Mouse (Mus musculus): ENCODE results near the gene Smarca2.
"Not testable (repeated sequence)": the region's sequence is repeated elsewhere in the genome, so short reads cannot be mapped to it uniquely, and the experiment has no call there.

Smarca2 gene

DNA sequence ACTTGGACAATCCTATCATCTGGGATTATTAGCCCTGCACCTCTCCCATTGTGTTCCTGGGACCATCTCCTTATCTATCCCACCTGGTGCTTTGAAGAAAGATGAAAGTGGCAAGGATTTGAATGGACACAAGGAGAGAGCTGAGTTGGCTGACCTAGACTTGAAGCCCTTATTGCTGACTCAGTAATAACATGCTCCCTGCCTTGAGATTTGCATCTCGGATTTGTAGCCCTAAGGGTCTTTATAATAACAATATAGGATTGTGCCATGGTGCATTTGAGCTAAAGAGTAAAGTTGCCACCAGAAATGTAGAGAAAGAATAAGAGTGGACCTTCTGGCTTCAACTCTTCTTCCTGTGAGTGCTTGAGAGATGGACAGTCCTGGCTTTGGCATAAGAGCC is 11.4 kb downstream of the Smarca2 start:
- no peak for DNase-seq (ENCODE audit: extremely low spot score, low spot score)

DNA sequence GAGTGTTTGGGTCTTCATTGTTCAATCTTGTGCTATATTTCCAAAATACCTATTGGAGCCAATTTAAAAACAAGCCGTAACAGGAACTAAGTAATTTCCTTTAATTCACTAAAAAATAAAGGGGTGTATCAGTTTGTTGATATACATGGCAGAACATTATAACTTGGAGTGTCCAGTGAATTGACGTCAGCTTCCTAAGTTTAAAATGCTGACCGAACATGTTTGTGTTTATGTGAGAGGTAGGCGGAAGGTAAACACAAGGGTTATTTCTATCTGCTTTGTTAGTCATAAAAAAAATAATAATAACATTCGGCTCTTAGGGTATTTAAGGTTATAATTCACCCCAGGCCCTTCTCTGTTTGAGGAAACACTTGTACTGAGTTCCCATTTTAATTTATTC is 12.4 kb downstream of the Smarca2 start:
- DNase-seq (ENCODE audit: extremely low spot score, low spot score) = no peak

DNA sequence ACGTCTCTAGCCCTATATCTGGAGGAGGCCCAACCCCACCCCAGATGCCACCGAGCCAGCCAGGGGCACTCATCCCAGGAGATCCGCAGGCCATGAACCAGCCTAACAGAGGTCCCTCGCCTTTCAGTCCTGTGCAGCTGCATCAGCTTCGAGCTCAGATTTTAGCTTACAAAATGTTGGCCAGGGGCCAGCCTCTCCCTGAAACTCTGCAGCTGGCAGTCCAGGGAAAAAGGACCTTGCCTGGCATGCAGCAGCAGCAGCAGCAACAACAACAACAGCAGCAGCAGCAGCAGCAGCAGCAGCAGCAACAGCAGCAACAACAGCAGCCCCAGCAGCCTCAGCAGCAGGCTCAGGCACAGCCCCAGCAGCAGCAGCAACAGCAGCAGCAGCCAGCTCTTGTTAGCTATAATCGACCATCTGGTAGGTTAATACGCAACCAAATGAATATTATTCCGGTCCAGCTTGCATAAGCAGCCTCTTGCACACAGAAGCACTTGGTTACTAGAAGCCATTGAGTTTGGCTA is 25.9 kb downstream of the Smarca2 start:
- no peak for DNase-seq (ENCODE audit: extremely low spot score, low spot score)

DNA sequence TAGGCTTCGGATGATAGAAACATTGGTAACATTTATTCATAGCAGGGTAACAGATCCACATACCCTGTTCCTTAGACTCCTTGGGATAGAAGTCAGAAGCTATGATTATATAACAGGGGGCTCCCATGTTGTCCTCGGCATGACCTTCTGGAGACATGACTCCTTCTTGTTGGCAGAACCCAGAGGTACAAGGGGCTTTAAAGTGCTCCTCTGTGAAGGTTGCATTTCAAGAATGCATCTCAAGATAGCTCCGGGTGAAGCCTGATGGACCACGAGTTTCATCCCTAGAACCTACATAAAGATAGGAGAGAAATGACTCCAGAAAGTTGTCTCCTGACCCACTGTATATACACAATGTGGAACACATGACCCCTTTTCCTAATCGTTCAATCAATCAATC is 27.4 kb downstream of the Smarca2 start:
- no peak for DNase-seq (ENCODE audit: extremely low spot score, low spot score)

DNA sequence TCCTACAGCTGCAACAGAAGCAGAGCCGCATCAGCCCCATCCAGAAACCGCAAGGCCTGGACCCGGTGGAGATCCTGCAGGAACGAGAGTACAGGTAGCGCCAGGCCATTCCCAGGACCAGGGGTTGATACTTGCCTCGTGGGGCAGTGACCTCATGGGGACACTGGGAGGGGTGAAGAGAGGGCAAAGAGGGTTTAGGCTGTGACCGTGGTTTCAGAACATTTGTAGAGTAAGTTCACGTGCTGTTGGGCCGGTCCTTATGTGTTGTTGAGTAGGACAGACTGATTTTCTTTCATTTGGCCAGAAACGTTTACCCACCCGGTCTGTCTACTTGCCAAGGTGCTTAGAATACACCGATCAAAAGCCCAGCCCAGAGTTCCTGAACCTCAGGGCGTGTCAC is 35.7 kb downstream of the Smarca2 start:
- DNase-seq (ENCODE audit: extremely low spot score, low spot score) = no peak

DNA sequence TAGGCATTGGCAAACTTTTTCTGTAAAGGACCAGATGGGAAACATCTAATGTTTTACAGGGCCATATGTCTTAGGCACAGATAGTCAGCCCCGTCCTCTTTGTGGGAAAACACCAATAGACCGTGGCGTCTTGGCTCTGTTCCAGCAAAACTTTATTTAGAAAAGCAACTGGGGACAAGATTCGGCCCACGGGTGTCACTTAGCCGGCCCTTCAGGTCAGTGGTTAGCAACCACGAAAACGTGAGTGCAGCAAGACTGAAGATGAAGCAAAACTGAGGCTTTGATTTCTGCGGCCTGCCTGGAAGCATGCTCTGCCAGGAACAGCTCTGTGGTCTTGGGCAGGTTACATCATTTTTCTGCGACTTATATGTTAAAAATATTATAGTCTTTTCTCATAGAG is 36.4 kb downstream of the Smarca2 start:
- DNase-seq (ENCODE audit: extremely low spot score, low spot score) = no peak

DNA sequence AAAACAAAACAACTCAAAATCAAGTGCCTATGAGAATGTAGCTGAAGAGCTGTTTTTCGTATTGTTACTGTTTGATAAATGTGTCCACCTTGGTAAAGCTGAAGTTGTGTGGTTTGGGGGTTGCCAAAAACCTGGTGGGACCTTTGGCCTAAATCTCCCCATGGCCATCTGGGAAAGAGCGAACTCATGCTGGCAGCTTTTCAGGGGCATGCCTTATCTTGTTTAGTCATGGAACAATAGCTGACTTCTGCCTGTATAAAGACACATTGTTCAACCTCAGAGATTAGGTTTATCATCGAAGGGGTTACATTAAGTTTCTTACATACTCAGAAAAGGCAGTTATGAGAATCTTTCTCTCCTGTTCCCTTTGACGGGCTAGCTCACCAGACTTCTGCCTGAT is 38.2 kb downstream of the Smarca2 start:
- DNase-seq (ENCODE audit: extremely low spot score, low spot score) = no peak

DNA sequence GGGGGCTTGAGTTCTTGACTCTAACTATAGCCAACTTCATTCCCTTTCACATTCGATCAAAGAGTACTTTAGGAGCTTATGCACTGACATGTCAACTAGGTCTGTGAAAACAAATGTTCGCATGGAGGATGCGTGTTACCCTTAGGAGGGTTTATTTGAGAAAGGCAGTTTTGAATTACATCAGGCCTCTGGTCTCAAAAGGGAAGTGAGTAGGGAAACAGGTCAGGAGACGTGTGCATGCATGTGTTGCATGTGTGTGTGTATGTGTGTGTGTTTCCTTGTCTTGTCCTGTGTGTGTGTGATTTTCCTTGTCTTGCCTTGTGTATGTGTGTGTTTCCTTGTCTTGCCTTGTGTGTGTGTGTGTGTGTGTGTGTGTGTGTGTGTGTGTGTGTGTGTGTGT is 39.1 kb downstream of the Smarca2 start:
- DNase-seq (ENCODE audit: extremely low spot score, low spot score) = no peak

DNA sequence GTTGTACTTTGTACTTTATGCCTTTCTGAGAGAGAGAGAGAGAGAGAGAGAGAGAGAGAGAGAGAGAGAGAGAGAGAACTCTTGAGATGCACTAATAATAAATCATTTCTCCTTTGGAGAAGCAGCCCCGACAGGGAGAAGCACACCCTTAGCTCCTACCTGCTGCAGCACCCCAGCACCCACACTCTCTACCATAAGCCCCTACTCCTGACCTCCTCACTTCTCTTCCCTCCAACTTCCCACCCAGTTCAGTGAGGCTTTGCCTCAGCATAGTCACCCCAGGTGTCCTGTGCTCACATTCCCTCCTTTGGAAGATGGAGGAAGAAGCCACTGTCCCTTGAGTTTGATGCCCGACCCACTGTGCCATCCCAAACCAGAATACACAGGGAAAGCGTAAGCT is 40.2 kb downstream of the Smarca2 start:
- DNase-seq (ENCODE audit: extremely low spot score, low spot score) = no peak

DNA sequence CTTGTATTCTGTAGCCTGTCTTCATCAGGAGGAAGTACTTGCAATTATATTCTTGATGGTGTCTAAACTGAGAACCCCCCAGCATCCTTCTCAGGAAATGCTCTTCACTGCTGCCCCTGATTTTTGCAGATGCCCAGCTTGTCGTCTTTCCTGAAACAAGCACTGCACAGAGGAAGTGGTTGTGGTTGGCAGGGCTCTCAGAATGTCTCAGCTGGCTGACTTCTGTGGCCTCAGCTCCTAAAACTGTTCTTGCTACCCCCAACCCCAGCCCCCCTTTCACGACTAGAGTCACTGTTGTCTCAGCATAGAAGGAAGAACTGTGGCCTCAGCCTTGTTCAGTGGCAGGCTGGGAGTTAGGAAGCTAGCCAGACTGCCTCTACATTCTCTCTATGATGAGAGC is 41.3 kb downstream of the Smarca2 start:
- DNase-seq (ENCODE audit: extremely low spot score, low spot score) = no peak

DNA sequence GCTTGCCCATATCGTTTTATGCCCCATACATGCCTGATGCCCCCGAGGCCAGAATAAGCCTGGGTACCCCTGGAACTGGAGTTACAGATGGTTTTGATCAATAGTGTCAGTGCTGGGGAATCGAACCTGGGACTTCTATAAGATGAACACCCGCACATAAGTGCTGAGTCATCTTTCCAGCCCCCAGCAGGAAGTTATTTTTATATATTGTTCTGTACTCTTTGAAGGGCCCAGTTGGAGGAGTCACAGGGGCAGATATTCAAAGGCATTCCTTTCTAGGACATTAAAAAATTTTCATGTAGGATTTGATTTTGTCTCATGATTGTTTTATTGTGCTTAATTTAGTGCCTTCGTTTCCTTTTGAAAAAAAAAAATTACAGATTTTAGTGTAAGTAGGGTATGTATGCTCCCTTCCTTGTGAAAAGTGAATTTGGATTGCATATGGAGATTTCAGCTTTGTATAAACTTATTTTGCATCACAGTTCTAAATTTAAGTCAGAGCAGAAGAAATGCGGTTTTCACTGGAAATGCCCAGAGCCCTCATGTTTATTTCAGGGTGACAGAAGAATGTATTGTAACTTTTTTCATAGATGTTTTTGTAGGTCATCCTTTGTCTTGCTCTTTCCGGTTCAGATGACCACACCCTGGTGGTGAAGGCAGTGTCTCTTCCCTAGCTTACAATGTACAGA is 45.9 kb downstream of the Smarca2 start:
- DNase-seq (ENCODE audit: extremely low spot score, low spot score) = no peak

DNA sequence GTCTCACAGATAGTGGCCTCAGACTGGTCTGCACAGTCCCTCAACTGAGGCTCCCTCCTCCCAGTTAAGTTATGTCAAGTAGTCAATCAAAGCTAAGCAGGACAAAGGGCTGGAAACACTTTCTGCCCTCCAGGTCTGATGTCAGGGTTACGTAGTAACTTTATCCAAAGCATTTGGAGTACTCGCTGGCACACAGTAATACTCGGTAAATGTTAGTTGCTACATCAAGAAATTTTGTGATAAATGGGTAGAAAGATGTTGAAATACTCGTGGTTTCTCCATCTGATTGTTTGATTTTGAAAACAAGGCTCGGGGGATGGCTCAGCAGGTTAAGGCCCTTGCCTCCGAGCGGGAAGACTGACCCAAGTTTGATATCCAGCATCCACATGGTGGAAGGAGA is 53.5 kb downstream of the Smarca2 start:
- no peak for DNase-seq (ENCODE audit: extremely low spot score, low spot score)

DNA sequence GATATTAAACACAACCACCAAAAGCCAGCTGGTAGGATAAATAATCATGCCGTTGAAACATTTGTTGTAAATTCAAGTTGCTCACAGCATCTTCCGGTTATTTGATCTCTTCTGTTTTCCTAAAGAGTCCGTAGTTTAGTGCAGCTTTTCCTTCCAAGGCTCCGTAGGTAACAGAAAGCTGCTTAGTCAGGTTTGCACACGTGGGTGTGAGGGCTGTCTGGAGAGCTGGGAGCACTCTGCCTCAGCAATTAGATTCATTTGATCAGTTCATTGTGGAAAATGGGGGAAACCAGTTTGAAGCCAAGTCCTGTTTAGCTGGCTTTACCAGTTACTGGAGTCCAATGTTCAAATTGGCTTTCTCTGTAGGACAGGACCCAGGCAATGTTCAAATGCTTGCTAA is 55.1 kb downstream of the Smarca2 start:
- DNase-seq (ENCODE audit: extremely low spot score, low spot score) = no peak

DNA sequence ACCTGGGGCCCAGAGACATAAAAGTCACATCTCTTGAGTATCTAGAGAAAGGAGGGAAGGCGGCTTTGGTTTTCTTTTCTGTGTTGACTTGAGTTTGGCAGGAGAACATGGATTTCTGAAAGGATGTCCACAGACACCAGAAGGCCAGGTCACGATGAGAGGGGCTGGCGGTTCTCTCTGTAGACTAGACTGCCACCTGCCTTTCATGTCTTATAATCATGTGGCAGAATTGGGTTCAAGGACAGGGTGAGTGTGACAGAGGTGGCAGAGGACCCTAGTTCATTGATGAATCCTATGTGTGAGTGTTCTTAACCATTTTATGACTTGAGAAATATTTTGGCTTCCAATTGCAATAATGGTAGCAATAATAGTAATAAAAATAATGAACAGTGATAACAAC is 56.3 kb downstream of the Smarca2 start:
- no peak for DNase-seq (ENCODE audit: extremely low spot score, low spot score)

DNA sequence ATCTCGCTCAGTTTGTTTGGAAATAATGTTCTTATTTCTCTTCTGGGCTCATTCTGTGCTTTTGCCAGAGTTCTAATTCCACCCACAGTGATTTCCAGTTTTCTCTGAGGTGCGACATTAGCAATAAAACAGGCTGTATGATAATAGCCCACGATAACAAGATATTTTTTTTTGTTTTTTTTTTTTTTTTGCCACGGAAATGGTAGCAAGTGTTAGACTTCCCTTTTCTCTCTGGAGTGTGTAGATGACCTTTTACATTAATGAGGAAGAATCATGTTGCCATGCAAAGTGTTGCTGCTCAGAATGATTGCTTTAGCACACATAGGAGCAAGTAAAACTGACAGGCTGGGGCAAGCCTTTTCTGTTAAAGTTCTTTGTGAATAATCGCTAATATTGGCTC is 61.5 kb downstream of the Smarca2 start:
- no peak for DNase-seq (ENCODE audit: extremely low spot score, low spot score)

DNA sequence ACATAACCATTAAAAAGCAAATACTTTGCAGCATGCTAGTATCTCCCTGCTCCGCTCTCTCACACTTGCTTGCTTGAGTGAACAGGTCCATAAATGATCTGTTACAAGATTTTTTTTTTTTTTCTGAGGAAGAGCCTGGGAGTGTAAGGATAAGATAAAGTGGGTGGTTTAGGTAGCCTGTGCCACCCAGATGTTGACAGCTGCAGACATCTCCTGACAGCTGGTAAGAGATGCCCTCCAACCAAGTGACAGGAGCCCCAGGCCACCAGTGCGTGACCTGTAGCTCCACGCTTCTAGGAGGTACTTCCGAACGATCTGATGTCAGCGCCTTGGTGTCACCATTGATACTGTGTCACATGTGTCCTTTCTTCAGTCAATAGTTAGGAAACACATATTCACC is 65.2 kb downstream of the Smarca2 start:
- DNase-seq (ENCODE audit: extremely low spot score, low spot score) = no peak

DNA sequence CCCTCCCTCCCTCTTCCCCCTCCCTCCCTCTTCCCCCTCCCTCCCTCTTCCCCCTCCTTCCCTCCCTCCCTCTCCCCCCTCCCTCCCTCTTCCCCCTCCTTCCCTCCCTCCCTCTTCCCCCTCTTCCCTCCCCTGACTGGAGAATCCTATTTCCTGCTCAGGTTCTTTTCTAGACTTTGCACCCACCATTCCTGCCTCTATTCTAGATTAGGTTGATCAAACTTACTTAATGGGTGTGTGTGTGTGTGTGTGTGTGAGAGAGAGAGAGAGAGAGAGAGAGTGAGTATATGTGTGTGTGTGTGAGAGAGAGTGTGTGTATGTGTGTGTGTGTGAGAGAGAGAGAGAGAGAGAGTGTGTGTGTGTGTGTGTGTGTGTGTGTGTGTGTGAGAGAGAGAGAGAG is 66.6 kb downstream of the Smarca2 start:
- DNase-seq (ENCODE audit: extremely low spot score, low spot score) = not testable (repeated sequence)

DNA sequence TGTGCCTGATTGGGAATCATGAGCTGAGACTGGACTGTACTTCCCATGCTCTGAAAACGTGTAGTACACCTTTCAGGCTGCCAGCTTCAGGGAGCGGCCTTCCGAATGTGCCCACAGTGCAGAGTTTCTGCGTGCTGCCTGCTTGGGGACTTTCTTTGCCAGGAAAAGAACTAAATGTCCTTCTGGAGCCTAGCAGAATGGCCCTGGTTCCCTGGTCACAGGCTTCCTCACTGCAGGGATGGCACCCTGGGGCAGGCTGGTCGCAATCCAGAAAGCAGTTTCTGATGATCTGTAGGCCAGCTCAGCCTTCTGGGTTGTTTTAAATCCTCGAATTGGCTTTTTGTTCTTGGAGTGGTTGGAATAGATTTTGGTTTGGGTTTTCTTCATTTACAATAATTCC is 71.1 kb downstream of the Smarca2 start:
- DNase-seq (ENCODE audit: extremely low spot score, low spot score) = no peak

DNA sequence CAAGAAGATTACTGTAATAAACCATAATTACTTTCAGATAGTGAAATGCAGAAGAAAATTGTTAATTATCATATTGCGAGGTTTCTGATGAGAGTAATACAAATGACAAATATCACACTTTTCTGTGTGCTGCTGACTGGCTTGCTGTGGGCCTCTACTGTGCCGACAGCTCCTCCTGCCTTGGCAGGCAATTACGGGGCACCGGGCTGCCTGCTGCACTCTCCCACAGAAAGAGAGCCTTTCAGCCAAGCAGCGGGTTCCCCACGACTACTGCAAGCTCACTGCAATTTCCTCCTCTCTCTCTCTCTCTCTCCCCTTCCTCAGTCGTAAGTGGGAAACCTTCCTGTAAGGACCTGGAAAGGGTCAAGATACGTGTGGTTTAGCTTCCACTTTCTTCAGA is 73.7 kb downstream of the Smarca2 start:
- no peak for DNase-seq (ENCODE audit: extremely low spot score, low spot score)

DNA sequence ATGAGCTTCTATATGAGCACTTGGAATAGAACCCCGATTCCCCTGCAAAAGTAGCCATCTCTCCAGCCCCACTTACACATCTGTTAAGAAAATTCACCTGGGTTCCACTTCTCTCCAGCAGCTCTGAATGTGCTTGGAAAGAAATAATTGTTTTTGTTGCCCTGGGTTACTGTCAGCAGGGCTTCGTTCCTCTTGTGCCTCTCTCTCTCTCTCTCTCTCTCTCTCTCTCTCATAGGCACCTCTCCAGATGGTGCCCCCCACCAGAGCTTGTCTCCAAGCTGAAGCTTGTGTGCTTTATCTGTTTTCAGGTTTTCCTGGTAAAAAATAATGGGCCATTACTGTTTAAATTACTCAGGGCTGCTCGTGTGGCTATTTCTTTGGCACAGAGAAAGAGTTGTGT is 74.8 kb downstream of the Smarca2 start:
- no peak for DNase-seq (ENCODE audit: extremely low spot score, low spot score)

DNA sequence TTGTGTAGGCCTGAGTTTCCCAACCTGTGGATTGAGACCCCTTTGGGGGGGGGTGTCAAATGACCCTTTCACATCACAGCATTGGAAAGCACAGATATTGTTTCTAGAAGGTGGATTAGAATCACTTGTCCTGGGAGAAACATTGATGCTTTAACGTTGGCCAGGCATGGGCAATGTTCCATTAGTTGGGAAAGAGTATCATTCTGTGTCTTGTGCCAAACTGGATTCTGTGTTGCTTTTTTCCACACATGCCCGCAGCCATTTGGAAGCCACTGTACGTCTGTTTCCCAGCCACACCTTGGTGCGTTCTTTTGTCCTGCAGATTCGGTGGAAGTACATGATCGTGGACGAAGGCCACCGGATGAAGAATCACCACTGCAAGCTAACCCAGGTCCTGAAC is 76.7 kb downstream of the Smarca2 start:
- DNase-seq (ENCODE audit: extremely low spot score, low spot score) = no peak

DNA sequence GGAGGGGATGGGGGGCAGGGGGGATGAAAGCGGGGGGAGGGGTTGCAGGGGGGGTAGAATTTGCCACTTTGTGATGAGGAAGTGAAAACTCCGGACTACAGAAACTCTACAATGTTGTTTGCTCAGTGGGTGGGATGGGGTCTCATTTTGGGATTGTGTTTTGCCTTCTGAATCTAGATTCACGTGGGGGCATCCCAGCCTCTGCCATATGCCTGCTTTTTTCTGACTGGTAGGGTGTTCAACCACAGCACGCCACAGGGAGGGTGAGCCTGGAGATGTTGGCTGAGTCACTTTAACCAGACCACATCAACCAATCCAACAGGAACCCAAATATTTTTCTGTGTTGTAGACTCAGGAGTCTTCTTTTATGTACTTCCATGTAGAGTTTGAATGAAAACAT is 77.3 kb downstream of the Smarca2 start:
- no peak for DNase-seq (ENCODE audit: extremely low spot score, low spot score)

DNA sequence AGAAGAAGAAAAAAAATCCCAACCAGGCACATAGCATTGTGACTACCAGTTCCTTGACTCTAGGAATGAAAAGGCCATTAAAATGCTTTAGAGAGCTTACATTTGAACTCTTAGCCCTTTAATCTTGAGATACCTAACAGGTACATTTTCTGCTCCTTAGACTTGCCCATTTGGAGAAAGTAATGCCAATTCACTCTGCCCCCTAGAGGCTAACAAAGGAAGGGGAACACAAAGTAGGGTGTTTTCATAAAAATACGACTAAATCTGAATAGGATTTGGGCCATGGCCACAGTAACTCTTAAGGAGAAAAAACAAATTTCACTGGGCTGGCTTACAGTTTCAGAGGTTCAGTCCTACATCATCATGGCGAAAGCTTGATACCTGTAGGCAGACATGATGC is 77.9 kb downstream of the Smarca2 start:
- DNase-seq (ENCODE audit: extremely low spot score, low spot score) = no peak

DNA sequence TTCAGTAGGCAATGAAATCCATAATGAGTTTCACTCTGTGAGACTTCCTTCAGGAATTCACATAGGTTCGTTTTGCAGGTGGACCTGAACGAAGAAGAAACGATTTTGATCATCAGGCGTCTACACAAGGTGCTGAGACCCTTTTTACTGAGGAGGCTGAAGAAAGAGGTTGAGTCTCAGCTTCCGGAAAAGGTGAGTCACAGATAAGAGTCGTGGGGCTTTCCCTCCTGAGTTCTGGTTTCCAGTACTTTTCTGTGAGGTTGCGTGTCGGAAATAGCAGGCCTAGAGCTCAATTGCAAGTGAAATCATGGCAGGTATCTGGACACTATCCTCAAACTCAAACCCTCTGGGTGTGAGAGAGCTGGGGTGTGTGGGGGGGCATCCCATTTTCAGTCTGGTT is 78.9 kb downstream of the Smarca2 start:
- DNase-seq (ENCODE audit: extremely low spot score, low spot score) = no peak

Measured in neural tube, embryonic 10.5 days (tissue).